ENCODE assay signal across 26 mouse cellular contexts in the genomic region with DNA sequence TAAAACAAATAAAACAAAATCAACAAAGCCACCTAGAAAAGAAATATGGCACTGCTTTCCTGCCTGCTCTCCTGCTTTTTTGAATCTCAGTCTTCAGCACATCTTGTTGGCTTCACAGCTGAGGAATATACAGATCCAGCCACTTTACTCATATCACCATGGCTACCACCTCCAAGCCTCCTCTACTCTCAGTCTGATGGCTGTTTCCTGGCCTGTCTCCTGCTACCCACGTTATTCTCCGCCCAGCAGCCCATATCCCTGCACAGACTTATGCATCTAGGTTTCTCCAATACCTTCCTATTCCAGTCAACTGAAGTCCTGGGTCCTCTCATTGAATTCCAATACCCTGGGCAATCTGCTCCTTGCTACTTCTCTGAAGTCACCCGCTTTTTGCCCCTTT. TPM values are rescaled to one million over a fixed set of nuclear protein-coding genes. Genes with fewer than 3 reads are reported as not detected.
DNase-seq lines count a peak whose midpoint lies in the region; ATAC-seq and TF ChIP-seq lines count a peak whose summit lies in the region.
"Had no signal": no experiment of that assay in that cellular context is flagged by ENCODE, and none has a peak within 500 bp of the region (broad histone marks: within the 10 kb centered on the region; RNA-seq: fewer than 3 reads in every experiment).

No protein-coding gene starts in this region.

- WGBS in liver, postnatal 0 days (ENCODE audit: insufficient replicate concordance) = 78% methylated on average over 3 of the region's 3 CpGs
- 69% methylated on average over 3 of the region's 3 CpGs for WGBS in liver, embryonic 11.5 days

- peak; percentile 59 to 67 for DNase-seq in layer of hippocampus, adult 18-20 months (ENCODE audit: low spot score in 2 of 2)
- no peak for DNase-seq in layer of hippocampus, postnatal 25 days (ENCODE audit: extremely low spot score in 1 of 2, low spot score in 1 of 2)
- peak; percentile 32 to 50 for DNase-seq in frontal cortex, postnatal 10 days (ENCODE audit: low spot score in 2 of 2)
- DNase-seq in left cerebral cortex, postnatal 14 days (ENCODE audit: low spot score in 2 of 2) = peak; percentile 70 to 81
- peak; percentile 80 to 82 for DNase-seq in right cerebral cortex, postnatal 36 days (ENCODE audit: low spot score in 2 of 2)
- no peak for DNase-seq in liver, postnatal 0 days
- DNase-seq in adrenal gland, postnatal 36 days = no peak
- no peak for DNase-seq in liver, embryonic 11.5 days (ENCODE audit: low spot score)
- DNase-seq: adrenal gland, postnatal 10 days; cerebellum, adult 11 months; cerebellum, postnatal 36 days; heart, postnatal 14 days; kidney, adult 8-10 months; kidney, postnatal 25 days; liver; lung, adult 2 months; lung, postnatal 36 days; spleen, adult 18-20 months; thymus, adult 18-20 months had no signal

- no peak for TF ChIP-seq EP300 in liver, postnatal 0 days (IDR thresholded peaks at IDR 0.05; ENCODE audit: low read depth)

- H3K9ac ChIP-seq in liver, postnatal 0 days (replicated peaks) = no peak overlapping the region
- H3K9ac ChIP-seq in liver, embryonic 11.5 days (ENCODE audit: low read depth, low read length) = no peak overlapping the region
- H3K9ac ChIP-seq: heart, embryonic 12.5 days; hindbrain, embryonic 12.5 days had no signal

- no peaks in the 10 kb centered on the region for H3K27me3 ChIP-seq in liver, postnatal 0 days (ENCODE audit: insufficient read depth, low read length)
- no peaks in the 10 kb centered on the region for H3K27me3 ChIP-seq in liver, embryonic 11.5 days (replicated peaks; ENCODE audit: control insufficient read depth, insufficient read depth, low read length)
- H3K27me3 ChIP-seq: hindbrain, embryonic 12.5 days had no signal

- no peaks in the 10 kb centered on the region for H3K9me3 ChIP-seq in liver, postnatal 0 days (ENCODE audit: low read length)
- no peaks in the 10 kb centered on the region for H3K9me3 ChIP-seq in liver, embryonic 11.5 days (ENCODE audit: control insufficient read depth, low read length)
- H3K9me3 ChIP-seq: G1E; heart, embryonic 12.5 days; hindbrain, embryonic 12.5 days had no signal

- H3K4me2 ChIP-seq in liver, postnatal 0 days (ENCODE audit: low read depth, low read length) = no peak overlapping the region
- H3K4me2 ChIP-seq in liver, embryonic 11.5 days = no peak overlapping the region
- H3K4me2 ChIP-seq: heart, embryonic 12.5 days; hindbrain, embryonic 12.5 days had no signal

- no peak for TF ChIP-seq CTCF in liver, postnatal 0 days (IDR thresholded peaks at IDR 0.05; ENCODE audit: low read depth)

- H3K4me3 ChIP-seq in liver, postnatal 0 days (ENCODE audit: low read depth, low read length) = no peak overlapping the region
- no peak overlapping the region for H3K4me3 ChIP-seq in liver, embryonic 11.5 days (ENCODE audit: low read depth, low read length)
- H3K4me3 ChIP-seq: embryonic facial prominence, embryonic 10.5 days; heart, embryonic 12.5 days; hindbrain, embryonic 12.5 days had no signal

- intact Hi-C loops in left cerebral cortex, postnatal 14 days (cut with DNase I) = no loop called here

- no peaks in the 10 kb centered on the region for H3K36me3 ChIP-seq in liver, postnatal 0 days (replicated peaks; ENCODE audit: insufficient read depth, low read length)
- H3K36me3 ChIP-seq in liver, embryonic 11.5 days (ENCODE audit: control insufficient read depth, insufficient read depth, low read length) = no peaks in the 10 kb centered on the region
- H3K36me3 ChIP-seq: embryonic facial prominence, embryonic 10.5 days; G1E; heart, embryonic 12.5 days; hindbrain, embryonic 12.5 days had no signal

- no peaks in the 10 kb centered on the region for H3K4me1 ChIP-seq in liver, postnatal 0 days (ENCODE audit: insufficient read depth)
- 0 out of 2 replicates have a peak, but pooled peaks cover 2% of the 10 kb centered on the region for H3K4me1 ChIP-seq in liver, embryonic 11.5 days (replicated peaks; ENCODE audit: control insufficient read depth, insufficient read depth, low read length)
- H3K4me1 ChIP-seq: hindbrain, embryonic 12.5 days had no signal

- no peak overlapping the region for H3K27ac ChIP-seq in liver, postnatal 0 days (ENCODE audit: low read depth)
- H3K27ac ChIP-seq in liver, embryonic 11.5 days (ENCODE audit: low read depth, low read length) = no peak overlapping the region
- H3K27ac ChIP-seq: embryonic facial prominence, embryonic 10.5 days; hindbrain, embryonic 12.5 days had no signal

- no peak for ATAC-seq in liver, postnatal 0 days
- no peak for ATAC-seq in liver, embryonic 11.5 days (replicated peaks; ENCODE audit: low FRiP score)
- ATAC-seq: activated CD4-positive, CD25-positive, alpha-beta regulatory T cell, adult 4 months; inflammation-experienced regulatory T-cells, adult 6 months had no signal

RNA-seq across cellular contexts. Expression of gene Tmem136, which starts 17.2 kb away (rescaled TPM):
- total RNA-seq in layer of hippocampus, adult 18-20 months (2021) = 10 to 100 TPM; 18.0 to 19.2 TPM
- total RNA-seq in layer of hippocampus, postnatal 25 days (2021) = 10 to 100 TPM; 17.7 to 21.9 TPM
- total RNA-seq in left cerebral cortex, postnatal 14 days (2021) = 10 to 100 TPM; 15.4 to 18.0 TPM
- polyA plus RNA-seq in liver, postnatal 0 days (2015; fragmentation: Nextera tagmentation; extraction: Ambion mirVana) = 0.44 and 0.92 TPM in 2 replicates
- 1 to 10 TPM; 4.8 to 8.7 TPM for total RNA-seq in adrenal gland, postnatal 36 days (2021)
- polyA plus RNA-seq in liver, embryonic 11.5 days (2014; fragmentation: Nextera tagmentation; extraction: Ambion mirVana) = 3.5 and 3.7 TPM in 2 replicates
- total RNA-seq: neutrophil, adult 5-6 weeks had no signal

RNA-seq across cellular contexts. Expression of gene Arhgef12, which starts 26.5 kb away (rescaled TPM):
- 100 to 1,000 TPM; 149 to 151 TPM for total RNA-seq in layer of hippocampus, adult 18-20 months (2021)
- total RNA-seq in layer of hippocampus, postnatal 25 days (2021) = 100 to 1,000 TPM; 141 to 157 TPM
- 100 to 1,000 TPM; 156 to 159 TPM for total RNA-seq in left cerebral cortex, postnatal 14 days (2021)
- 4.3 and 4.8 TPM in 2 replicates for polyA plus RNA-seq in liver, postnatal 0 days (2015; fragmentation: Nextera tagmentation; extraction: Ambion mirVana)
- 100 to 1,000 TPM; 122 to 142 TPM for total RNA-seq in adrenal gland, postnatal 36 days (2021)
- polyA plus RNA-seq in liver, embryonic 11.5 days (2014; fragmentation: Nextera tagmentation; extraction: Ambion mirVana) = 5.7 and 7.0 TPM in 2 replicates

Comparison
In these comparisons a context has a peak if more than half of its experiments do, and no peak if none do; other contexts are left out.
1. DNase-seq: peak in layer of hippocampus, adult 18-20 months (2 of 2), frontal cortex, postnatal 10 days (2 of 2), left cerebral cortex, postnatal 14 days (2 of 2) and right cerebral cortex, postnatal 36 days (2 of 2); none in layer of hippocampus, postnatal 25 days (0 of 2), liver, postnatal 0 days (single experiment), adrenal gland, postnatal 36 days (0 of 2) and liver, embryonic 11.5 days (single experiment).